Mouse (Mus musculus): ENCODE results near the gene Uckl1. TPM values are rescaled to one million over a fixed set of nuclear protein-coding genes. Genes with fewer than 3 reads are reported as not detected.

Uckl1 gene
- polyA plus RNA-seq, 1 experiment from 2014 or later: 76.0 TPM

GRCm38 (mm10) chr2:181546142-181546541, 38.5 kb downstream of the Uckl1 start:
- no peak for ATAC-seq
- H3K4me3 ChIP-seq (ENCODE audit: low read depth, low read length): no peak overlapping the region
- H3K27ac ChIP-seq (ENCODE audit: low read length): no peak overlapping the region
- no peak overlapping the region for H3K4me2 ChIP-seq (ENCODE audit: low read length)
- H3K9ac ChIP-seq (ENCODE audit: low read depth, low read length): no peak overlapping the region
- no peaks in the 10 kb centered on the region for H3K9me3 ChIP-seq (replicated peaks; ENCODE audit: control insufficient read depth, low read length, poor library complexity, severe bottlenecking)
- no peaks in the 10 kb centered on the region for H3K4me1 ChIP-seq (ENCODE audit: control insufficient read depth, insufficient read depth, low read length)
- peaks cover 36% of the 10 kb centered on the region for H3K36me3 ChIP-seq (ENCODE audit: control insufficient read depth, insufficient read depth, low read length)
- H3K27me3 ChIP-seq (ENCODE audit: control insufficient read depth, insufficient read depth, low read depth, low read length): no peaks in the 10 kb centered on the region
- 98% methylated on average over 7 of the region's 7 CpGs for WGBS

GRCm38 (mm10) chr2:181541761-181542380, 42.8 kb downstream of the Uckl1 start:
- Histone ChIP-seq H3K9me3 (replicated peaks; ENCODE audit: control insufficient read depth, low read length, poor library complexity, severe bottlenecking) (no peaks in the 10 kb centered on the region), H3K4me3 (ENCODE audit: low read depth, low read length) (no peak overlapping the region), H3K4me1 (ENCODE audit: control insufficient read depth, insufficient read depth, low read length) (0 out of 2 replicates have a peak, but pooled peaks cover 2% of the 10 kb centered on the region), H3K36me3 (ENCODE audit: control insufficient read depth, insufficient read depth, low read length) (0 out of 2 replicates have a peak, but pooled peaks cover 5% of the 10 kb centered on the region), H3K4me2 (ENCODE audit: low read length) (no peak overlapping the region), H3K27ac (ENCODE audit: low read length) (no peak overlapping the region), H3K27me3 (ENCODE audit: control insufficient read depth, insufficient read depth, low read depth, low read length) (no peaks in the 10 kb centered on the region), H3K9ac (ENCODE audit: low read depth, low read length) (no peak overlapping the region)
- 90% methylated on average over 6 of the region's 6 CpGs for WGBS
- no peak for ATAC-seq

GRCm38 (mm10) chr2:181537444-181538047, 47.1 kb downstream of the Uckl1 start:
- no peak overlapping the region for H3K4me2 ChIP-seq (ENCODE audit: low read length)
- no peaks in the 10 kb centered on the region for H3K9me3 ChIP-seq (replicated peaks; ENCODE audit: control insufficient read depth, low read length, poor library complexity, severe bottlenecking)
- H3K27ac ChIP-seq (ENCODE audit: low read length): peak overlapping the region; percentile 41; the same call in 1 of the 2 replicates
- H3K4me3 ChIP-seq (ENCODE audit: low read depth, low read length): no peak overlapping the region
- H3K9ac ChIP-seq (ENCODE audit: low read depth, low read length): no peak overlapping the region
- H3K27me3 ChIP-seq (ENCODE audit: control insufficient read depth, insufficient read depth, low read depth, low read length): no peaks in the 10 kb centered on the region
- 0 out of 2 replicates have a peak, but pooled peaks have one; percentile 39 for ATAC-seq
- 0 out of 2 replicates have a peak, but pooled peaks cover 2% of the 10 kb centered on the region for H3K4me1 ChIP-seq (ENCODE audit: control insufficient read depth, insufficient read depth, low read length)
- no peaks in the 10 kb centered on the region for H3K36me3 ChIP-seq (ENCODE audit: control insufficient read depth, insufficient read depth, low read length)
- WGBS: 83% methylated on average over 2 of the region's 2 CpGs

- H3K9ac ChIP-seq (ENCODE audit: low read depth, low read length): no peak overlapping the region
- no peak overlapping the region for H3K4me2 ChIP-seq (ENCODE audit: low read length)
- H3K36me3 ChIP-seq (ENCODE audit: control insufficient read depth, insufficient read depth, low read length): no peaks in the 10 kb centered on the region
- 91% methylated on average over 2 of the region's 2 CpGs for WGBS
- no peaks in the 10 kb centered on the region for H3K9me3 ChIP-seq (replicated peaks; ENCODE audit: control insufficient read depth, low read length, poor library complexity, severe bottlenecking)
- no peaks in the 10 kb centered on the region for H3K27me3 ChIP-seq (ENCODE audit: control insufficient read depth, insufficient read depth, low read depth, low read length)
- no peak for ATAC-seq
- no peak overlapping the region for H3K4me3 ChIP-seq (ENCODE audit: low read depth, low read length)
- H3K27ac ChIP-seq (ENCODE audit: low read length): no peak overlapping the region
- 0 out of 2 replicates have a peak, but pooled peaks cover 2% of the 10 kb centered on the region for H3K4me1 ChIP-seq (ENCODE audit: control insufficient read depth, insufficient read depth, low read length)
Measured at GRCm38 (mm10) chr2:181536410-181536809, 48.3 kb downstream of the Uckl1 start.

- H3K27me3 ChIP-seq (ENCODE audit: control insufficient read depth, insufficient read depth, low read depth, low read length): no peaks in the 10 kb centered on the region
- H3K9me3 ChIP-seq (replicated peaks; ENCODE audit: control insufficient read depth, low read length, poor library complexity, severe bottlenecking): peaks cover 4% of the 10 kb centered on the region; the same call in 1 of the 2 replicates
- no peak overlapping the region for H3K4me3 ChIP-seq (ENCODE audit: low read depth, low read length)
- no peak overlapping the region for H3K9ac ChIP-seq (ENCODE audit: low read depth, low read length)
- no peaks in the 10 kb centered on the region for H3K36me3 ChIP-seq (ENCODE audit: control insufficient read depth, insufficient read depth, low read length)
- 98% methylated on average over 3 of the region's 3 CpGs for WGBS
- no peak overlapping the region for H3K27ac ChIP-seq (ENCODE audit: low read length)
- ATAC-seq: no peak
- H3K4me1 ChIP-seq (ENCODE audit: control insufficient read depth, insufficient read depth, low read length): no peaks in the 10 kb centered on the region
- H3K4me2 ChIP-seq (ENCODE audit: low read length): no peak overlapping the region
Measured at GRCm38 (mm10) chr2:181532589-181532988, 52.1 kb downstream of the Uckl1 start.

GRCm38 (mm10) chr2:181529076-181529475, 55.6 kb downstream of the Uckl1 start:
- no peak overlapping the region for H3K9ac ChIP-seq (ENCODE audit: low read depth, low read length)
- no peak overlapping the region for H3K4me3 ChIP-seq (ENCODE audit: low read depth, low read length)
- no peaks in the 10 kb centered on the region for H3K27me3 ChIP-seq (ENCODE audit: control insufficient read depth, insufficient read depth, low read depth, low read length)
- ATAC-seq: no peak
- H3K36me3 ChIP-seq (ENCODE audit: control insufficient read depth, insufficient read depth, low read length): no peaks in the 10 kb centered on the region
- H3K4me2 ChIP-seq (ENCODE audit: low read length): no peak overlapping the region
- H3K27ac ChIP-seq (ENCODE audit: low read length): no peak overlapping the region
- H3K9me3 ChIP-seq (replicated peaks; ENCODE audit: control insufficient read depth, low read length, poor library complexity, severe bottlenecking): peaks cover 4% of the 10 kb centered on the region; the same call in 1 of the 2 replicates
- no peaks in the 10 kb centered on the region for H3K4me1 ChIP-seq (ENCODE audit: control insufficient read depth, insufficient read depth, low read length)
- WGBS: 94% methylated on average over 1 of the region's 1 CpGs

GRCm38 (mm10) chr2:181525526-181525925, 59.2 kb downstream of the Uckl1 start:
- Histone ChIP-seq H3K4me1 (ENCODE audit: control insufficient read depth, insufficient read depth, low read length) (peaks cover 21% of the 10 kb centered on the region), H3K36me3 (ENCODE audit: control insufficient read depth, insufficient read depth, low read length) (no peaks in the 10 kb centered on the region), H3K4me2 (ENCODE audit: low read length) (no peak overlapping the region), H3K27me3 (ENCODE audit: control insufficient read depth, insufficient read depth, low read depth, low read length) (no peaks in the 10 kb centered on the region), H3K4me3 (ENCODE audit: low read depth, low read length) (no peak overlapping the region), H3K27ac (ENCODE audit: low read length) (no peak overlapping the region), H3K9me3 (replicated peaks; ENCODE audit: control insufficient read depth, low read length, poor library complexity, severe bottlenecking) (no peaks in the 10 kb centered on the region), H3K9ac (ENCODE audit: low read depth, low read length) (no peak overlapping the region)
- no peak for ATAC-seq
- 89% methylated on average over 5 of the region's 5 CpGs for WGBS

GRCm38 (mm10) chr2:181522811-181523210, 61.9 kb downstream of the Uckl1 start:
- Histone ChIP-seq H3K9me3 (replicated peaks; ENCODE audit: control insufficient read depth, low read length, poor library complexity, severe bottlenecking) (no peaks in the 10 kb centered on the region), H3K27me3 (ENCODE audit: control insufficient read depth, insufficient read depth, low read depth, low read length) (no peaks in the 10 kb centered on the region), H3K27ac (ENCODE audit: low read length) (no peak overlapping the region), H3K4me3 (ENCODE audit: low read depth, low read length) (no peak overlapping the region), H3K4me2 (ENCODE audit: low read length) (no peak overlapping the region), H3K9ac (ENCODE audit: low read depth, low read length) (no peak overlapping the region), H3K36me3 (ENCODE audit: control insufficient read depth, insufficient read depth, low read length) (no peaks in the 10 kb centered on the region), H3K4me1 (ENCODE audit: control insufficient read depth, insufficient read depth, low read length) (peaks cover 32% of the 10 kb centered on the region)
- ATAC-seq: no peak
- 78% methylated on average over 5 of the region's 5 CpGs for WGBS

- no peak for ATAC-seq
- Histone ChIP-seq H3K4me3 (ENCODE audit: low read depth, low read length) (peak overlapping the region; percentile 81), H3K4me2 (ENCODE audit: low read length) (peak overlapping the region; percentile 73), H3K27me3 (ENCODE audit: control insufficient read depth, insufficient read depth, low read depth, low read length) (no peaks in the 10 kb centered on the region), H3K27ac (ENCODE audit: low read length) (no peak overlapping the region), H3K9ac (ENCODE audit: low read depth, low read length) (peak overlapping the region; percentile 85), H3K36me3 (ENCODE audit: control insufficient read depth, insufficient read depth, low read length) (peaks cover 11% of the 10 kb centered on the region), H3K9me3 (replicated peaks; ENCODE audit: control insufficient read depth, low read length, poor library complexity, severe bottlenecking) (no peaks in the 10 kb centered on the region), H3K4me1 (ENCODE audit: control insufficient read depth, insufficient read depth, low read length) (peaks cover 32% of the 10 kb centered on the region)
- 62% methylated on average over 10 of the region's 10 CpGs for WGBS
Measured at GRCm38 (mm10) chr2:181521491-181521890, 63.2 kb downstream of the Uckl1 start.

Data from midbrain, embryonic 16.5 days (tissue).